Mouse (Mus musculus) megakaryocyte, adult 5-6 weeks (primary cell): ENCODE data around the gene Tspyl3. TPM values are rescaled to one million over a fixed set of nuclear protein-coding genes. Genes with fewer than 3 reads are reported as not detected.

Experiments
- ATAC-seq: 2 replicates; pipeline ENCODE4 v1.8.0; 2016; ENCODE audit warnings: mild to moderate bottlenecking, inconsistent platforms; ENCODE audit not compliant: poor library complexity, severe bottlenecking
- total RNA-seq, 2 experiments: library from RNA; stranded (forward) in 1 of 2; stranded (reverse) in 1 of 2; fragments of 153-499, 151-499 nt in 1 of 2; fragments of 221-1000, 200-1000 nt in 1 of 2; gene quantifications; 2 replicates each; pipeline versions ENCODE4 v1.2.3 to v1.2.4; 2015 to 2017

The Tspyl3 gene
- total RNA-seq, 2 experiments from 2014 or later = 4.0 to 5.6 TPM

DNA sequence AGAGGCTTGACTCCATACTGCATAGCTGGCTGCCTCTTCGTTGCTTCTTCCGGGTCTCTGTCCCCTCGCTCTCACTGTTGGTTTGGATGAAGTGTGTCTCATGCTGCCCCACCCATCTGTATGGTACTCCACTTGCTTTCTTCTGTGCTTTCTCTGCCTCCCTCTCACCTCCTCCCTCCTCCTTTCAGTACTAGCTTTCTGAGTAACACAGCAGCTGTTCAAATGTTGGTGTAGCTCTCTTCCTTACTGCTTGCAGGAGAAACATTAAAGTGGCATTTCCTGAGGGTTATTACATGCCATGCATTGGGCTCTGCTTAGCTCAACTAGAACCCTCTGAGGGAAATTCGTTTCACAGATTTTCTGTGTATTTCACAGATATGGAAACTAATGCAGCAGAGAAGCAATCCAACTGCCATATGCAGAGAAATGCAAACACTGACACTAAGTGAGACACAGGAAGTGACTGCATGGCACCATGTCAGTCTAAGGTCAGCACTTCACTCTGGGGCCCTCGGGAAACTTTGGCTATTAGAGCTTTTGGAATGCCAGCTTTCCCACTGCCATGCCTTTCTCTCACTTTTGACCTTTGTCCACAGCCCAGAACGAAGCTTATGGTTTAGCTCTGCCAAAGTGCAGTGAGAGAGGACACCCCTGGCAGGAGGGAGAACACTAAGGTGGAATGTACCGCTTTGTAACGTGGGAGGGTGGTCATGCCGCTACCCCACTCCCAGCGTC, 45.9 kb downstream of the Tspyl3 start:
- ATAC-seq = no peak

DNA sequence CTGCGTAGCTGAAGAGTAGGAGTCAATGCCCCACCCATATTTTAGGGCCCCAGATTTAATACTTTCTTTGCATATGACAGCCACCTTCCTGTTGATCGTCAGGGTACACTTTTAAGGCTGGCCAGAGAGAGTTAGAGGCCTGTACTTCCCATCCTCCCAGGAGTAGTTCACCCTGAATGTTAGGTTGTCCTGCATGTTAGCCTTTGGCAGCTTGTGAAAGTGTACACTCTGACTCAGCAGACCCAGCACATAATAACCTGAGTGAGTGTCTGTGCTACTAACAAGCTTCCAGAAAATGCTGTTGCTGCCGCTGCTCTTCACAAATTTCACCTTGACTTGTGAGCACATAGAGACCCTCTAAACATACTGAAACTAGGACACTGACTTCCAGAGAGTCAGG, 48.1 kb downstream of the Tspyl3 start:
- ATAC-seq = no peak

DNA sequence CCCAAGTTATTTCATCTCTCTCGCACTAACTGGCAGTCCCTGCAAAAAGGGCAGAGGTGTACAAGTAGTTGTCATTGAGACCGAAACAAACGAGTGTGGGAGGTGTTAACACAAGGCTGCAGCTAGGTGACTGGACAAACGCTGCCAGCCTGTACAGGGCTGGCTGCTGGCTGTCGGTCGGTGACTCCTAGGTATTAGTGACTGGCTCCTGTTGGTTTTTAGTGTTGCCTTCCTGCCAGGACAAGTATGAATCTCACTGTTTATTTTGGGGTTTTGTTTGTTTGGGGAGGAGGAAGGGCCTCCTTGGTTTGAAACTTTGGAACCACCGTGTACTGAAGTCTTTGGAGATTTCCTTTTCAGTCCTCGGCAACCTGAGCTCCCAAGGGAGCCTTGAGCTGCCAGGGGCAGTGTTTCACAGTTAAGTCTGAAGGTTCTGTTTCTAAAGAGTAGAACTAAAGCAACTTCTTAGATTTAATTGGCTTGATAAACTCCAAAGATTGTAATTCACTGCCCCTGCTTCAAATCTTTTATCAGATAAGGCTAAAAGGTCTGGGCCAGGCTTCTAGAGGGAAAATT, 49.2 kb downstream of the Tspyl3 start:
- no peak for ATAC-seq

Other genes with a start within 250 kb of the Tspyl3 start
- 34.0 and 38.6 TPM in 2 replicates for gene Pdrg1, start 210.0 kb downstream of the Tspyl3 start, total RNA-seq (2015)
- 80.2 and 129 TPM in 2 replicates for gene Pdrg1, start 210.0 kb downstream of the Tspyl3 start, total RNA-seq (2017)
- gene Xkr7, start 193.6 kb downstream of the Tspyl3 start, total RNA-seq (2015) = not detected in 2 replicates
- not detected in 2 replicates for gene Xkr7, start 193.6 kb downstream of the Tspyl3 start, total RNA-seq (2017)
- gene Ccm2l, start 159.5 kb downstream of the Tspyl3 start, total RNA-seq (2015) = 0.59 TPM in 1 of 2 replicates, not detected in the other
- 0.22 TPM in 1 of 2 replicates, not detected in the other for gene Ccm2l, start 159.5 kb downstream of the Tspyl3 start, total RNA-seq (2017)
- gene Hck, start 117.0 kb downstream of the Tspyl3 start, total RNA-seq (2015) = 207 and 212 TPM in 2 replicates
- gene Hck, start 117.0 kb downstream of the Tspyl3 start, total RNA-seq (2017) = 279 and 282 TPM in 2 replicates
- 50.1 and 56.9 TPM in 2 replicates for gene Tm9sf4, start 64.1 kb downstream of the Tspyl3 start, total RNA-seq (2015)
- gene Tm9sf4, start 64.1 kb downstream of the Tspyl3 start, total RNA-seq (2017) = 78.7 and 85.5 TPM in 2 replicates
- gene Plagl2, start 16.0 kb upstream of the Tspyl3 start, total RNA-seq (2015) = 40.6 and 43.8 TPM in 2 replicates
- 5.7 and 9.1 TPM in 2 replicates for gene Plagl2, start 16.0 kb upstream of the Tspyl3 start, total RNA-seq (2017)
- 6.2 and 8.1 TPM in 2 replicates for gene Pofut1, start 16.1 kb upstream of the Tspyl3 start, total RNA-seq (2015)
- 12.2 and 12.8 TPM in 2 replicates for gene Pofut1, start 16.1 kb upstream of the Tspyl3 start, total RNA-seq (2017)
- 13.2 and 16.5 TPM in 2 replicates for gene Kif3b, start 66.0 kb upstream of the Tspyl3 start, total RNA-seq (2015)
- 23.5 and 30.2 TPM in 2 replicates for gene Kif3b, start 66.0 kb upstream of the Tspyl3 start, total RNA-seq (2017)
- gene Asxl1, start 120.4 kb upstream of the Tspyl3 start, total RNA-seq (2015) = 29.3 and 40.6 TPM in 2 replicates
- gene Asxl1, start 120.4 kb upstream of the Tspyl3 start, total RNA-seq (2017) = 30.9 and 35.4 TPM in 2 replicates